Mouse (Mus musculus) left cerebral cortex, adult 11 months (tissue): ENCODE measurements around the gene Mtap.

Experiments used
- DNase-seq: peaks from one replicate; pipeline ENCODE4 v3.0.0; 2022; ENCODE audit warnings: low spot score

Mtap gene

GRCm38 (mm10) chr4:89212178-89212577 is 75.3 kb downstream of the Mtap start:
- DNase-seq, result no peak
